Mouse (Mus musculus): ENCODE data around the gene Letmd1. TPM values are rescaled to one million over a fixed set of nuclear protein-coding genes. Genes with fewer than 3 reads are reported as not detected.

Gene Letmd1
- polyA plus RNA-seq, 1 experiment from 2014 or later = 44.1 TPM

- H3K36me3 ChIP-seq = peaks cover 46% of the 10 kb centered on the region
- no peaks in the 10 kb centered on the region for H3K9me3 ChIP-seq (replicated peaks)
- H3K4me1 ChIP-seq = no peaks in the 10 kb centered on the region
- WGBS = 93% methylated on average over 5 of the region's 5 CpGs
- H3K4me3 ChIP-seq = no peak overlapping the region
- no peak for DNase-seq (ENCODE audit: low spot score)
- no peak overlapping the region for H3K27ac ChIP-seq (replicated peaks)
- H3K27me3 ChIP-seq (ENCODE audit: low read depth, poor library complexity, severe bottlenecking) = no peaks in the 10 kb centered on the region
These were observed 59.1 kb downstream of the Letmd1 start for GRCm38 (mm10) chr15:100527900-100528299.

Other genes starting within 250 kb of the Letmd1 start
- gene Atf1, start 241.2 kb upstream of the Letmd1 start, polyA plus RNA-seq (2016; fragmentation: Nextera tagmentation; extraction: Ambion mirVana) = 33.6 and 33.7 TPM in 2 replicates
- gene Tmprss12, start 188.2 kb upstream of the Letmd1 start, polyA plus RNA-seq (2016; fragmentation: Nextera tagmentation; extraction: Ambion mirVana) = not detected in 2 replicates
- gene Mettl7a1, start 164.9 kb upstream of the Letmd1 start, polyA plus RNA-seq (2016; fragmentation: Nextera tagmentation; extraction: Ambion mirVana) = 4.9 and 5.8 TPM in 2 replicates
- gene Mettl7a3, start 134.1 kb upstream of the Letmd1 start, polyA plus RNA-seq (2016; fragmentation: Nextera tagmentation; extraction: Ambion mirVana) = not detected in 2 replicates
- gene Methig1, start 115.9 kb upstream of the Letmd1 start, polyA plus RNA-seq (2016; fragmentation: Nextera tagmentation; extraction: Ambion mirVana) = not detected in 2 replicates
- gene Mettl7a2, start 115.8 kb upstream of the Letmd1 start, polyA plus RNA-seq (2016; fragmentation: Nextera tagmentation; extraction: Ambion mirVana) = not detected in 2 replicates
- not detected in 2 replicates for gene Higd1c, start 104.5 kb upstream of the Letmd1 start, polyA plus RNA-seq (2016; fragmentation: Nextera tagmentation; extraction: Ambion mirVana)
- 0.04 TPM in 1 of 2 replicates, not detected in the other for gene Gm5475, start 46.9 kb upstream of the Letmd1 start, polyA plus RNA-seq (2016; fragmentation: Nextera tagmentation; extraction: Ambion mirVana)
- 26.3 and 26.7 TPM in 2 replicates for gene Slc11a2, start 44.0 kb upstream of the Letmd1 start, polyA plus RNA-seq (2016; fragmentation: Nextera tagmentation; extraction: Ambion mirVana)
- gene Csrnp2, start 26.5 kb downstream of the Letmd1 start, polyA plus RNA-seq (2016; fragmentation: Nextera tagmentation; extraction: Ambion mirVana) = 16.7 and 22.0 TPM in 2 replicates
- 34.5 and 39.5 TPM in 2 replicates for gene Tfcp2, start 83.0 kb downstream of the Letmd1 start, polyA plus RNA-seq (2016; fragmentation: Nextera tagmentation; extraction: Ambion mirVana)
- 4.7 and 10.0 TPM in 2 replicates for gene Pou6f1, start 131.0 kb downstream of the Letmd1 start, polyA plus RNA-seq (2016; fragmentation: Nextera tagmentation; extraction: Ambion mirVana)
- 231 and 250 TPM in 2 replicates for gene Dazap2, start 146.3 kb downstream of the Letmd1 start, polyA plus RNA-seq (2016; fragmentation: Nextera tagmentation; extraction: Ambion mirVana)
- 3.9 and 4.7 TPM in 2 replicates for gene Smagp, start 167.9 kb downstream of the Letmd1 start, polyA plus RNA-seq (2016; fragmentation: Nextera tagmentation; extraction: Ambion mirVana)
- 3.2 and 5.0 TPM in 2 replicates for gene Bin2, start 200.5 kb downstream of the Letmd1 start, polyA plus RNA-seq (2016; fragmentation: Nextera tagmentation; extraction: Ambion mirVana)
- 0.96 and 1.7 TPM in 2 replicates for gene Cela1, start 218.9 kb downstream of the Letmd1 start, polyA plus RNA-seq (2016; fragmentation: Nextera tagmentation; extraction: Ambion mirVana)

Measured in midbrain, embryonic 10.5 days (tissue).